Mouse (Mus musculus) hindbrain, embryonic 14.5 days (tissue): ENCODE results near the gene Hibch. TPM values are rescaled to one million over a fixed set of nuclear protein-coding genes. Genes with fewer than 3 reads are reported as not detected.

Experiments
- ATAC-seq: fragments of 200-750 bp; cut with Nextera tagmentation; 2 replicates; pipeline ENCODE4 v1.8.0; 2017; ENCODE audit warnings: moderate number of reproducible peaks, mild to moderate bottlenecking, moderate TSS enrichment, moderate library complexity; ENCODE audit not compliant: low FRiP score
- DNase-seq: peaks from one replicate; pipeline ENCODE4 v3.0.0-alpha.2; 2015; ENCODE audit warnings: low spot score
- H3K27ac ChIP-seq: fragments of 300-500 bp; sonication (generic); 2 replicates; pipeline ENCODE4 v1.5.1; 2014; ENCODE audit warnings: mild to moderate bottlenecking, moderate library complexity
- H3K27me3 ChIP-seq: fragments of 300-500 bp; sonication (generic); 2 replicates; pipeline ENCODE4 v1.6.1; 2014; ENCODE audit warnings: mild to moderate bottlenecking, low read length, mixed read lengths; ENCODE audit not compliant: control insufficient read depth, insufficient read depth
- H3K36me3 ChIP-seq: fragments of 300-500 bp; sonication (generic); replicated peaks from 2 replicates; pipeline ENCODE4 v1.6.1; 2014; ENCODE audit not compliant: control insufficient read depth, insufficient read depth
- H3K4me1 ChIP-seq: fragments of 300-500 bp; sonication (generic); replicated peaks from 2 replicates; pipeline ENCODE4 v1.6.1; 2014; ENCODE audit warnings: antibody characterized with exemption, low read length, mixed read lengths; ENCODE audit not compliant: control insufficient read depth, insufficient read depth
- H3K4me2 ChIP-seq: fragments of 300-500 bp; sonication (generic); replicated peaks from 2 replicates; pipeline ENCODE4 v1.6.1; 2014; ENCODE audit warnings: mild to moderate bottlenecking, moderate library complexity
- H3K4me3 ChIP-seq: fragments of 300-500 bp; sonication (generic); replicated peaks from 2 replicates; pipeline ENCODE4 v1.5.1; 2014; ENCODE audit warnings: mild to moderate bottlenecking, low read length
- H3K9ac ChIP-seq: fragments of 300-500 bp; sonication (generic); 2 replicates; pipeline ENCODE4 v1.6.1; 2014
- H3K9me3 ChIP-seq: fragments of 300-500 bp; sonication (generic); 2 replicates; pipeline ENCODE4 v1.6.1; 2016; ENCODE audit warnings: low read length; ENCODE audit not compliant: control insufficient read depth
- WGBS: fragments of 180-500 bp; shearing (Covaris S2); extraction: QIAGEN DNeasy Blood & Tissue Kit; methylation state at CpG from one replicate; pipeline ENCODE4 v1.1.7; 2014; 5-methylcytosine and 5-hydroxymethylcytosine counted together
- polyA plus RNA-seq: library from polyadenylated mRNA; unstranded; fragments of >200 nt; fragmentation: Nextera tagmentation; extraction: Ambion mirVana; gene quantifications from 2 replicates; pipeline ENCODE4 v1.2.1, GENCODE M21; 2014

The Hibch gene
- polyA plus RNA-seq, 1 experiment from 2014 or later = 32.3 TPM

- WGBS = 86% methylated on average over 2 of the region's 2 CpGs
- H3K4me1 ChIP-seq = no peaks in the 10 kb centered on the region; the same call in 1 of the 2 replicates
- ATAC-seq = no peak
- no peak overlapping the region for H3K27ac ChIP-seq
- no peaks in the 10 kb centered on the region for H3K27me3 ChIP-seq
- no peak overlapping the region for H3K4me2 ChIP-seq
- H3K9me3 ChIP-seq = no peaks in the 10 kb centered on the region
- no peak overlapping the region for H3K9ac ChIP-seq
- H3K36me3 ChIP-seq = no peaks in the 10 kb centered on the region
- peak; percentile 18 for DNase-seq
- H3K4me3 ChIP-seq = no peak overlapping the region
Observed at GRCm38 (mm10) chr1:52963097-52963496, 118.4 kb downstream of the Hibch start.

GRCm38 (mm10) chr1:52964581-52964980 is 119.9 kb downstream of the Hibch start:
- Histone ChIP-seq H3K4me2 (no peak overlapping the region), H3K9ac (no peak overlapping the region), H3K4me1 (no peaks in the 10 kb centered on the region; the same call in 1 of the 2 replicates), H3K27ac (no peak overlapping the region), H3K27me3 (no peaks in the 10 kb centered on the region), H3K36me3 (no peaks in the 10 kb centered on the region), H3K9me3 (no peaks in the 10 kb centered on the region), H3K4me3 (no peak overlapping the region)
- ATAC-seq (no peak), DNase-seq (no peak)
- WGBS = 71% methylated on average over 8 of the region's 8 CpGs

Other genes starting within 250 kb of the Hibch start
- gene Nemp2, start 214.2 kb upstream of the Hibch start, polyA plus RNA-seq = 7.1 and 7.2 TPM in 2 replicates
- 15.8 and 16.1 TPM in 2 replicates for gene Mfsd6, start 117.5 kb upstream of the Hibch start, polyA plus RNA-seq
- 35.1 and 35.7 TPM in 2 replicates for gene Inpp1, start 27.2 kb upstream of the Hibch start, polyA plus RNA-seq
- gene 1700019D03Rik, start 175.2 kb downstream of the Hibch start, polyA plus RNA-seq = 3.6 and 4.0 TPM in 2 replicates
- 0.25 TPM in 2 replicates for gene Mstn, start 216.7 kb downstream of the Hibch start, polyA plus RNA-seq